Mouse (Mus musculus) embryonic facial prominence, embryonic 10.5 days (tissue): ENCODE measurements around the gene Rad9b. TPM values are rescaled to one million over a fixed set of nuclear protein-coding genes. Genes with fewer than 3 reads are reported as not detected.
"Not testable (repeated sequence)": the region's sequence is repeated elsewhere in the genome, so short reads cannot be mapped to it uniquely, and the experiment has no call there.

Experiments used
- DNase-seq: peaks from one replicate; pipeline ENCODE4 v3.0.0-alpha.2; 2017; ENCODE audit warnings: low spot score
- H3K27ac ChIP-seq: fragments of 300-500 bp; sonication (generic); replicated peaks from 2 replicates; pipeline ENCODE4 v1.5.1; 2016; ENCODE audit warnings: mild to moderate bottlenecking
- H3K27me3 ChIP-seq: fragments of 300-500 bp; sonication (generic); replicated peaks from 2 replicates; pipeline ENCODE4 v1.6.1; 2016; ENCODE audit warnings: low read depth, mild to moderate bottlenecking; ENCODE audit not compliant: poor library complexity, severe bottlenecking
- H3K36me3 ChIP-seq: fragments of 300-500 bp; sonication (generic); replicated peaks from 2 replicates; pipeline ENCODE4 v1.6.1; 2016; ENCODE audit warnings: mild to moderate bottlenecking, moderate library complexity
- H3K4me1 ChIP-seq: fragments of 300-500 bp; sonication (generic); 2 replicates; pipeline ENCODE4 v1.6.1; 2016
- H3K4me3 ChIP-seq: fragments of 300-500 bp; sonication (generic); 2 replicates; pipeline ENCODE4 v1.5.1; 2016; ENCODE audit warnings: mild to moderate bottlenecking, moderate library complexity
- H3K9me3 ChIP-seq: fragments of 300-500 bp; sonication (generic); 2 replicates; pipeline ENCODE4 v1.6.1; 2016; ENCODE audit warnings: mild to moderate bottlenecking
- WGBS: fragments of 180-500 bp; shearing (Covaris S2); methylation state at CpG from one replicate; pipeline ENCODE4 v1.1.7; 2016; 5-methylcytosine and 5-hydroxymethylcytosine counted together
- polyA plus RNA-seq: library from polyadenylated mRNA; unstranded; fragments of >200 nt; fragmentation: Nextera tagmentation; extraction: Ambion mirVana; gene quantifications from 2 replicates; pipeline ENCODE4 v1.2.1, GENCODE M21; 2016

Rad9b gene
- polyA plus RNA-seq, 1 experiment from 2014 or later = 11.4 TPM

DNA sequence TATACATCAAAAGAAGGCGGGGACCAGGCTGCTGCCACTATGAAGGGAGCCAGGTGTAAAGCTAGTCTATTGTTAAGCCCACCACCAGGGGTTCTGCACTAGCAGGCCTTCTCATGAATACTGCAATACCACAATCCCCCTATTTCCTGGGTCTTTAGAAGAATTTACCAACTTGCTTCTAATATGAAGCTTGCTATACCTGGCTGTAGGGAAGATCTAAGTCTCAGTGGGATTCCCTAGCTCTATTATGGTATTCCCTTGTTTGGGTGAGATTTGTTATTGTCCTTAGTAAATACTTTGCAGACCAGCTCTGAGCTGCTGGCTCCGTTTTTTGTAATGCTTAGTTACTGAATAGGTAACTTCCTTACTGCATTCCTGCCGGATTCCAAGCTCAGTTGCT is 35.1 kb downstream of the Rad9b start:
- H3K9me3 ChIP-seq, H3K4me3 ChIP-seq, H3K4me1 ChIP-seq, H3K27me3 ChIP-seq, DNase-seq, H3K27ac ChIP-seq: not testable (repeated sequence)
- WGBS = 73% methylated on average over 3 of the region's 3 CpGs
- peaks cover 85% of the 10 kb centered on the region for H3K36me3 ChIP-seq

DNA sequence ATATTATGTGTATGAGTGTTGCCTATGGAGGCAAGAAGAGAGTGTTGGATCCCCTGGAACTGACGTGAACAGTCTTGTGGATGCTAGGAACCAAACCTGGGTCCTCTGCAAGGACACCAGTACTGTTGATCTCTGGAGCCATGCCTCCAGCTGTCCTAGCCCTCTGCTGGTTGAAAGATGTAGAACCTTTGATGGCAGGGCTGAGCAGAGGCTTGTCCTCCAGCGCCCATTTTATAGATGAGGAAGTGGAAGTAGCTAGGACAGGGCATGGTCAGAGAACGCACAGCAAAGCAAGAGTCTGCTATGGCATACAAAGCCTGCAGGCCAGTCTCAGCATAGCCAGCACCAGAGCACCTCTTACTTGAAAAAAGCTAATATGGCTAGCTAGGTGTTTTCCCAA is 35.9 kb downstream of the Rad9b start:
- peaks cover 91% of the 10 kb centered on the region for H3K36me3 ChIP-seq

DNA sequence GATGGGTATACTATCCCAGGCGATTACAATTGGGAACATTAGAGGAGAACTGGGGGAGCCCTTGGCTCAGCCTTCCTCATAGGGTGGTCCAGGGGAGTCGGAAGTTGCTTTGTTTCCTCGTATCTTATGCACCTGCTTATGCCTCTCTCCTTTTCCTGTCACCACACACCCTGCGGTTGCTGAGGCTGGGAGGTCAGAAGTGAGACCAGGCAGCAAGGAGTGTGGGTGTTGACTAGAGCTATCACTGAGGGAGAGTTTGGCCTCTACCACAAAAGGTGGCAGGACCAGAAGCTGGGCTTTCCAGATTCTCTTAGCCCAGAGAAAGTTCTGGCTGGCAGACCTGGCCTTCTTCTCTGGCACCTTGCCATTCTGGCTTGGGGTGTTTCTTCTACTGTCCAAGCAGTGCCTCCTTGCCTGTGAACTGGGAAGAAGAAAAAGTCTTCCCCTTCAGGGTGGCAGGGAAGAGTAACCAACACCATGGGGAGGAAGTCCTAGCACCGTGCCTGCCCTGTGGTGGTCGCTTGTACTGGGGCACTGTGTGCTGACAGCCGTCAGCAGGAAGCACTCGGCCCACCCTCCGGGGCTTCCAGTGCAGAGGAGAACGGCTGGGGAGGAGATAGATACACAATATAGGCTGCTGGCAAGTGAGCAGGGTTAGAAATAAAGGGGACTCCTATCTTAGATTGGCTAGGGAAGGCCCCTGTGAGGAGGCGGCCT is 36.5 kb downstream of the Rad9b start:
- no peaks in the 10 kb centered on the region for H3K9me3 ChIP-seq
- no peak for DNase-seq
- no peak overlapping the region for H3K4me3 ChIP-seq
- peaks cover 92% of the 10 kb centered on the region for H3K36me3 ChIP-seq
- H3K4me1 ChIP-seq = peaks cover 4% of the 10 kb centered on the region; the same call in 1 of the 2 replicates
- 77% methylated on average over 11 of the region's 11 CpGs for WGBS
- H3K27me3 ChIP-seq = no peaks in the 10 kb centered on the region
- H3K27ac ChIP-seq = no peak overlapping the region

More for the DNA sequence above, 35.9 kb downstream of the Rad9b start:
- Histone ChIP-seq H3K9me3 (no peaks in the 10 kb centered on the region), H3K27me3 (no peaks in the 10 kb centered on the region), H3K27ac (no peak overlapping the region), H3K4me1 (peaks cover 4% of the 10 kb centered on the region; the same call in 1 of the 2 replicates), H3K4me3 (no peak overlapping the region)
- 72% methylated on average over 3 of the region's 3 CpGs for WGBS
- peak; percentile 14 for DNase-seq

DNA sequence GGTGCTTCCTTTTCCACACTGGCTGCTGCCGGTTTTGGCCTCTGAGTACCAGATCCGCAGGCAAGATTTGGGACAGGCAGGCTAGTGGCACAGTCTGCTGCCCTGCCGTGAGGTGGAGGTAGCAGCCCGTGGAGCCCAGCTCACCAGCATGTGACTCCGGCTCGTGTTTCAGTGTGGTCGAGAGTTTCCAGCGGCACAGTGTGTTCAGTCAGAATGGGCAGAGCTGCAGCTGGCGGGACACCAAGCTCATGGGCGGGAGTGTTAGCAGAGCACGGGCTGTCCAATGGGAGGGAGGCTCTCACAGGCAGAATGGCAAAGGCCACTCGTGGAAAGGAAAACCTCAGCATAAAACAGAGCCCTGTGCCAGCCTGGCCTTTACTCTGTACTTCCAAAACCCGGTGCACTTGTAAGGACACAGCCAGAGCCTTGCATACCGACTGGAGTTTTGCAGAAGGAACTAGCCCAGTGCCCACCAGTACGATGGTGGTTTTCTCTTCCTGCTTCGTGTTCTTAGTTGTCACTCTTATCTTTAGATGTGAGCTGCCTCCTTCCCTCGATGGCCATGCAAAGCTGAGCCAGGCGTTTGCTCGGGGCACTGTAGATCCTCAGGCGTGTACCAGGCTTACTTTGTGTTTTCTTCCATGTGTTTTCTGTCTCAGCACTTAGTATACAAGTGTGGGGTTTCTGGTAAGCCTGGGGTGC is 38.9 kb downstream of the Rad9b start:
- H3K27me3 ChIP-seq = no peaks in the 10 kb centered on the region
- peaks cover 4% of the 10 kb centered on the region; the same call in 1 of the 2 replicates for H3K4me1 ChIP-seq
- H3K27ac ChIP-seq = no peak overlapping the region
- WGBS = 77% methylated on average over 20 of the region's 20 CpGs
- peaks cover 91% of the 10 kb centered on the region for H3K36me3 ChIP-seq
- DNase-seq = peak; percentile 25
- no peak overlapping the region for H3K4me3 ChIP-seq
- no peaks in the 10 kb centered on the region for H3K9me3 ChIP-seq

- Histone ChIP-seq H3K4me3 (no peak overlapping the region), H3K36me3 (peaks cover 90% of the 10 kb centered on the region), H3K27ac (no peak overlapping the region), H3K27me3 (no peaks in the 10 kb centered on the region), H3K9me3 (no peaks in the 10 kb centered on the region), H3K4me1 (peaks cover 4% of the 10 kb centered on the region; the same call in 1 of the 2 replicates)
- 92% methylated on average over 17 of the region's 17 CpGs for WGBS
- no peak for DNase-seq
These were observed 40.9 kb downstream of the Rad9b start for GRCm38 (mm10) chr5:122312942-122313684.

- H3K27ac ChIP-seq = no peak overlapping the region
- DNase-seq = no peak
- no peak overlapping the region for H3K4me3 ChIP-seq
- H3K27me3 ChIP-seq = no peaks in the 10 kb centered on the region
- H3K4me1 ChIP-seq = peaks cover 4% of the 10 kb centered on the region; the same call in 1 of the 2 replicates
- H3K36me3 ChIP-seq = peaks cover 90% of the 10 kb centered on the region
- H3K9me3 ChIP-seq = no peaks in the 10 kb centered on the region
- 91% methylated on average over 4 of the region's 4 CpGs for WGBS
These were observed 41.7 kb downstream of the Rad9b start for GRCm38 (mm10) chr5:122312346-122312745.

- Histone ChIP-seq H3K9me3 (no peaks in the 10 kb centered on the region), H3K4me3 (no peak overlapping the region), H3K27ac (no peak overlapping the region), H3K4me1 (peaks cover 4% of the 10 kb centered on the region; the same call in 1 of the 2 replicates), H3K27me3 (no peaks in the 10 kb centered on the region), H3K36me3 (peaks cover 84% of the 10 kb centered on the region)
- WGBS = 77% methylated on average over 7 of the region's 7 CpGs
- DNase-seq = no peak
These were observed 42.3 kb downstream of the Rad9b start for GRCm38 (mm10) chr5:122311692-122312091.

GRCm38 (mm10) chr5:122310699-122311098 is 43.3 kb downstream of the Rad9b start:
- Histone ChIP-seq H3K27me3 (no peaks in the 10 kb centered on the region), H3K4me3 (no peak overlapping the region), H3K27ac (no peak overlapping the region), H3K4me1 (peaks cover 4% of the 10 kb centered on the region; the same call in 1 of the 2 replicates), H3K36me3 (peaks cover 77% of the 10 kb centered on the region), H3K9me3 (no peaks in the 10 kb centered on the region)
- no peak for DNase-seq
- WGBS = 88% methylated on average over 8 of the region's 8 CpGs

GRCm38 (mm10) chr5:122306536-122306935 is 47.5 kb downstream of the Rad9b start:
- 87% methylated on average over 3 of the region's 3 CpGs for WGBS
- DNase-seq = no peak

GRCm38 (mm10) chr5:122305472-122305871 is 48.6 kb downstream of the Rad9b start:
- Histone ChIP-seq H3K27me3 (no peaks in the 10 kb centered on the region), H3K4me1 (peaks cover 30% of the 10 kb centered on the region), H3K27ac (no peak overlapping the region), H3K9me3 (no peaks in the 10 kb centered on the region), H3K4me3 (no peak overlapping the region), H3K36me3 (peaks cover 27% of the 10 kb centered on the region)
- 96% methylated on average over 7 of the region's 7 CpGs for WGBS
- no peak for DNase-seq

More at GRCm38 (mm10) chr5:122306536-122306935, 47.5 kb downstream of the Rad9b start:
- no peak overlapping the region for H3K27ac ChIP-seq
- no peak overlapping the region for H3K4me3 ChIP-seq
- no peaks in the 10 kb centered on the region for H3K27me3 ChIP-seq
- no peaks in the 10 kb centered on the region for H3K9me3 ChIP-seq
- H3K36me3 ChIP-seq = peaks cover 35% of the 10 kb centered on the region
- peaks cover 29% of the 10 kb centered on the region for H3K4me1 ChIP-seq

- H3K36me3 ChIP-seq = peaks cover 27% of the 10 kb centered on the region
- 87% methylated on average over 6 of the region's 6 CpGs for WGBS
- no peaks in the 10 kb centered on the region for H3K27me3 ChIP-seq
- H3K27ac ChIP-seq = no peak overlapping the region
- DNase-seq = no peak
- no peak overlapping the region for H3K4me3 ChIP-seq
- no peaks in the 10 kb centered on the region for H3K9me3 ChIP-seq
- peaks cover 37% of the 10 kb centered on the region for H3K4me1 ChIP-seq
These were observed 49.5 kb downstream of the Rad9b start for GRCm38 (mm10) chr5:122304541-122304940.

- WGBS = 92% methylated on average over 7 of the region's 7 CpGs
- no peak for DNase-seq
- peaks cover 23% of the 10 kb centered on the region for H3K36me3 ChIP-seq
- no peak overlapping the region for H3K4me3 ChIP-seq
- no peaks in the 10 kb centered on the region for H3K9me3 ChIP-seq
- H3K27me3 ChIP-seq = no peaks in the 10 kb centered on the region
- H3K4me1 ChIP-seq = peaks cover 39% of the 10 kb centered on the region
- no peak overlapping the region for H3K27ac ChIP-seq
These were observed 50.1 kb downstream of the Rad9b start for GRCm38 (mm10) chr5:122303937-122304336.
